Mouse (Mus musculus) forebrain, embryonic 10.5 days (tissue): ENCODE measurements around the gene Sbf2. TPM values are rescaled to one million over a fixed set of nuclear protein-coding genes. Genes with fewer than 3 reads are reported as not detected.

ENCODE experiments used
- DNase-seq: peaks from one replicate; pipeline ENCODE4 v3.0.0-alpha.2; 2017; ENCODE audit warnings: low spot score; ENCODE audit errors: extremely low spot score
- H3K27ac ChIP-seq: fragments of 300-500 bp; sonication (generic); 2 replicates; pipeline ENCODE4 v1.5.1; 2016; ENCODE audit warnings: mild to moderate bottlenecking
- H3K27me3 ChIP-seq: fragments of 300-500 bp; sonication (generic); 2 replicates; pipeline ENCODE4 v1.6.1; 2016; ENCODE audit warnings: mild to moderate bottlenecking; ENCODE audit not compliant: poor library complexity, severe bottlenecking
- H3K36me3 ChIP-seq: fragments of 300-500 bp; sonication (generic); replicated peaks from 2 replicates; pipeline ENCODE4 v1.6.1; 2016; ENCODE audit warnings: mild to moderate bottlenecking, moderate library complexity
- H3K4me1 ChIP-seq: fragments of 300-500 bp; sonication (generic); 2 replicates; pipeline ENCODE4 v1.6.1; 2016
- H3K4me3 ChIP-seq: fragments of 300-500 bp; sonication (generic); 2 replicates; pipeline ENCODE4 v1.5.1; 2016; ENCODE audit warnings: mild to moderate bottlenecking, moderate library complexity
- H3K9me3 ChIP-seq: fragments of 300-500 bp; sonication (generic); 2 replicates; pipeline ENCODE4 v1.6.1; 2016; ENCODE audit warnings: mild to moderate bottlenecking, moderate library complexity
- WGBS: fragments of 180-500 bp; shearing (Covaris S2); methylation state at CpG from one replicate; pipeline ENCODE4 v1.1.7; 2016; 5-methylcytosine and 5-hydroxymethylcytosine counted together
- polyA plus RNA-seq: library from polyadenylated mRNA; unstranded; fragments of >200 nt; fragmentation: Nextera tagmentation; extraction: Ambion mirVana; gene quantifications from 2 replicates; pipeline ENCODE4 v1.2.1, GENCODE M21; 2016

Sbf2 gene
- polyA plus RNA-seq, 1 experiment from 2014 or later: 32.3 TPM

DNA sequence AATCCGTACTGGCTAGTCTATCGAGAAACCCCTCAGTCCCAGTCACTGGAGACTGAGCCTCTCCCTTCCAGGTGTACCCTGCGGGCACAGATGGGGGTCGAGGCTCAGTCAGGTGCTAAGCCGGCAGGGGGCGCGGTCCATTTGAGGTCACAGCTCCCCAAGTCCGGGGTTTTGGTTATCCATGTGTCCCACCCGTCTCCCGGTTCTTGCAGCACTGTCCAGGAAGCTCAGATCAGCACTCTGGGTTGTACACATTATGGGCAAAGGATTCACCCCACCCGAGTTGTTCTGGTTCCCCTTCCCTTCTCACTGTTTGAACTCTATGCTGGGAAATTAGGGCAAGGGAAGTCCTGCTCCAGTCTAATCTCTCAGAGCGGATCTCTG lies 12.4 kb upstream of the Sbf2 start:
- Histone ChIP-seq H3K27ac (no peak overlapping the region), H3K4me1 (peaks cover 53% of the 10 kb centered on the region), H3K9me3 (no peaks in the 10 kb centered on the region), H3K36me3 (no peaks in the 10 kb centered on the region), H3K27me3 (peaks cover 96% of the 10 kb centered on the region), H3K4me3 (peak overlapping the region; percentile 57)
- WGBS: 1% methylated on average over 12 of the region's 12 CpGs
- no peak for DNase-seq

DNA sequence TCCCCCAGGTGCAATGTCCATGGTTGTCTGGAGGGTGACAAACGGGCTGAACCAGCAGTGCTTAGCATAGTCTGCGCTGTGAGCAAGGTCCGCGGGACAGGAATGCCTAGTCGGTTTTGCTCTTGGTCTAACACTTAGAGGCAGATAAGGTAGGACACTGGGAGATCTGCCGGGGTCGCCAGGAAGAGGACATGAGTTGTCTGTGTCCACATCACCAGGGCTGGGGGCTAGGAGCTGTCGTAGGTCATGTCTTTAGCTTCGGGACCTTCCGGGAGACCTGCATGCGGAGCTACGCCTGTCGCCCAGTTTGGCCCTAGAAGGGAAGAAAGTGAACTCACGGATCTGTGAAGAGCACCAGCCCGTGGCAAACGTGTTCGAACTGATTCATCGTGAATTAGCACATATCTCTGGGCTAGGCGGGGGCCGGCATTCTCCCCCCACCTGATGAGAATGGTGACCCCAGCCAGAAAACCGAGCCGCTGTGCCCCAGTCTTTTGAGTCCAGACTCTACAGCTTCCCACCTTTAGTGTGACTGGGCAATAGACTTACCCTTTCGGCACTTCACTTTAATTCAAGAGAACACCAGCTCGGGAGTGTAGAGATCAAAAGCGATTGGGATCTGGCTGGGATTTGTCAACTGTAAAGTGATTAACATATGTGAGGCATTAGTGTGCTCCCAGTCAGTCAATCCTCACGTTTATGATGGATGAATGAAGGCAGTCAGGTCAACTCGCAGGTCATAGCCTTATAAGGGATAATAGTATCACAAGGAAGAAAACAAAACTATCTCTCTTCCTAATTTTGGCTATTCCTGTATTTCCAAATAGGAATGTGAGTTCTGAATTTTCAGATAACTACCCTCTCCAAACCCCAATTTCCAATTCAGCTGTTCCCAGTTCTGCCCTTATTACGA lies 11.7 kb upstream of the Sbf2 start:
- Histone ChIP-seq H3K4me1 (peaks cover 53% of the 10 kb centered on the region), H3K4me3 (peak overlapping the region; percentile 29), H3K27me3 (peaks cover 93% of the 10 kb centered on the region), H3K36me3 (no peaks in the 10 kb centered on the region), H3K27ac (no peak overlapping the region), H3K9me3 (no peaks in the 10 kb centered on the region)
- WGBS: 3% methylated on average over 28 of the region's 28 CpGs
- DNase-seq: peak; percentile 37

DNA sequence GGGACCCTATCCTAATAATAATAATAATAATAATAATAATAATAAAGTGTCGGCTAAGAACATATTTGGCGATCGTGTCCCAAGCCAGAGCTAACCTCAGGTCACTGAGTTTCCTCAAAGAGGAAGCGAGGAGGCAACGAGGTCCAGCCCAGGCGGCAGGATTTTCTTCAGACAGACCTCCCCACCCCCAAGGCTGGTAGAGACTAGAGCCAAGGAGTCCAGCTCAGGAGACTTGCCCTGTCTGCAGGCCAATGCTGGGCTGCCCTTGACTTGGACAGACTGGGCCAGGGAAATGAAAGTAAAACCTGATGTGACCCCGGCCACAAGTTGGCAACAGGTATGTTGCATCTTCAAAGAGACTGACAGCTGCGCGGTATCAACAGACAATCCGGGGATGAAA lies 10.8 kb upstream of the Sbf2 start:
- no peak overlapping the region for H3K27ac ChIP-seq
- WGBS: 64% methylated on average over 10 of the region's 10 CpGs
- H3K4me3 ChIP-seq: peak overlapping the region; percentile 29; the same call in 1 of the 2 replicates
- no peak for DNase-seq
- H3K27me3 ChIP-seq: peaks cover 90% of the 10 kb centered on the region
- no peaks in the 10 kb centered on the region for H3K9me3 ChIP-seq
- no peaks in the 10 kb centered on the region for H3K36me3 ChIP-seq
- peaks cover 48% of the 10 kb centered on the region for H3K4me1 ChIP-seq

DNA sequence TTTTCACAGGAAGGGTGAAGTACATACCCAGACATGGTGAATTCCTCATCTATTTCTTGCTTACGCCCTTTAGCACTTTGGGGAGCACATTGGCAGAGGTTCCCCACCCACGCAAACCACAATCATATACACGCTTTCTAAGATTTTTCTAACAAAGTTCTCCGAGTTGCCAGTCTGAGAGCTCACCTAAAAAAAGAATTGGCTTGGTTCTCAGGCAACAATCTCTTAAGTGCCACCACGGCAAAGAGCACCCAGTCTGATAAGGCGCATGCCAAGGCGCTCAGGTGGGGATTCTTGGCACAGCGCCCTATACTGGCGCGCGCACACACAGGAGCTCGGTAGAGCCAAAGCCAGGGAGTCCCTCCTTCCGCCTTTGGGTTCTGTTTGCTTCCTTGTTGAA lies 10.2 kb upstream of the Sbf2 start:
- Histone ChIP-seq H3K9me3 (no peaks in the 10 kb centered on the region), H3K27ac (no peak overlapping the region), H3K4me3 (no peak overlapping the region), H3K36me3 (no peaks in the 10 kb centered on the region), H3K4me1 (peaks cover 44% of the 10 kb centered on the region), H3K27me3 (peaks cover 91% of the 10 kb centered on the region)
- WGBS: 84% methylated on average over 13 of the region's 13 CpGs
- no peak for DNase-seq

DNA sequence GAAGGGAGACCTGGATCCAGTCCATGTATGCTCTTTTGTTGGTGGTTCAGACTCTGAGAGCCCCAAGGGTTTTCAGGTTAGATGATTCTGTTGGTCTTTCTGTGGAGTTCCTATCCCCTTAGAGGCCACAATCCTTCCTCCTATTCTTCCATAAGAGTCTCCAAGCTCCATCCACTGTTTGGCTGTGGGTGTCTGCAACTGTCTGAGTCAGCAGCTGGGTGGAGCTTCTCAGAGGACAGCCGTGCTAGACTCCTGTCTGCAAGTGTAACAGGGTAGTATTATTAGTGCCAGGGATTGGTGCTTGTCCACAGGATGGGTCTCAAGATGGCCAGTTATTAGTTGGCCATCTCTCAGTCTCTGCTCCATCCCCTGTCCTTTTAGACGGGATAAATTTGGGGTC lies 9.3 kb upstream of the Sbf2 start:
- Histone ChIP-seq H3K4me1 (peaks cover 36% of the 10 kb centered on the region), H3K27me3 (peaks cover 87% of the 10 kb centered on the region), H3K27ac (no peak overlapping the region), H3K9me3 (no peaks in the 10 kb centered on the region), H3K4me3 (no peak overlapping the region), H3K36me3 (no peaks in the 10 kb centered on the region)
- 61% methylated on average over 2 of the region's 2 CpGs for WGBS
- DNase-seq: no peak

DNA sequence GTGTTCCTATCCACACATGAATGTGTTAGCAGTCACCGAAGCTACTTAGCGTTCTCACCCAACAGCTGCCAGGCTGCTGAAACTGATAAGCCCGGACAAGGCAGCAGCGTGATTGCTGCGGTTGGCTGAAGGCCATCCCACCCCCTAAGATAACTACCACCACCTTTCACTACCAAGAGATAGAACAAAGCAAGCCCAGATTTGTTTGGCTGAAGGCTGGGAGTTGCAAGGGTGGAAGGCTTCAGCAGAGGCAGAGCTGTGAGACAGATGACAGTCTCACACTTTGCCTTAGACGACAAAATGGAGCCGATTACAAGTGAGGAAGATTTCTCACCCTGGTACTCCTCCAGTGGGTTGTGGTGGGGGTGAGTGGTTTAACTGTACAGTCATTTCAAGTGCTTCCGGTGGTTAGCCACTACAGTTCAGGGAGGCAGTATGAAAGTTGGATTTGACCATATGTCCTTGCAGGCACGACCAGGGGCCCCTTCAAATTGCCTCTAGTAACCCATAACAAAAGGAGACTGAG lies 4.4 kb upstream of the Sbf2 start:
- no peak for DNase-seq
- Histone ChIP-seq H3K9me3 (no peaks in the 10 kb centered on the region), H3K36me3 (no peaks in the 10 kb centered on the region), H3K4me1 (peaks cover 14% of the 10 kb centered on the region), H3K27ac (no peak overlapping the region), H3K27me3 (peaks cover 55% of the 10 kb centered on the region), H3K4me3 (no peak overlapping the region)
- WGBS: 63% methylated on average over 9 of the region's 9 CpGs

DNA sequence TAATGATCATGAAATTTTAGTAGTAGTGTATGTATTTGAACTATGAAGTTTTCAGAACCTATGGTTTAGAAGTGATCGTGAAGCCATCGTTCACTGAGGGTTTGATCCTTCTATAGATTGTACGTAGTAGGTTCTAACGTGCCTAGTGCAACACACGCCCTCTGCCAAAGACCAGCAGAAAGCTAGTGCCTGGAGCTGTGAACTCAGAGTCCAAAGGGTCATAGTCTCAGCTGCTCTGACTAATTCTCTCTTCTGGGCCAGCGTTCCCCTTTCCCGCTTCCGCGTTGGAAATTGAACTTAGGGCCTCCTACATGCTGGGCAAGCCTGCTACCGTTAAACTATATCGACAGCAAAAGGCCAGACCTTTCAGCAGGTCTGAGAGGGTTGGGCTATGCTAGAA lies 1.1 kb upstream of the Sbf2 start:
- no peak for DNase-seq
- 4% methylated on average over 11 of the region's 11 CpGs for WGBS
- H3K4me3 ChIP-seq: peak overlapping the region; percentile 93

DNA sequence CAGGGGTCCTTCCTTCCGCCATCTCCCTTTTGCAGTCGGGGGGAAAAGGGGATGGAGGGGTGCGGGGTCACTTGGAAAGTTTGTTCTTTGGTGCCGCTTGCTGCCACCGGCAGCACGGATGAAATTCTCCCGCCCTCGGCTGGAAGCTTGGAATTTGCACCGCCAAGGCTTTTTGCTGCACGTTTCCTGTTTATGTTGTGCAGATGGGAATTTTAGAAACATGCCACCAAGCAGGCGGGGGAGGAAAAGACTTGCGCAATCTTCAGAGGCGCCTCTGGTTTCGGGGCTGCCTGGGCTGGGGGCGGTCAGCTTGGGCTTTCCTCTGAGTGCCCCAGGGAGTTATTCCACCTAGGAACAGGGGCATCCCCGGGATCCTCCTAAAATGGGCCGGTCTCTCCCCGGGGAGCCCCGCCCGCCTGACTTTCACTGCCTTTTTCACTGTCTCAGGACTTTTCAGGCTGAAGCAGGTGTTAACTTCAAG lies 469 bp upstream of the Sbf2 start:
- under 1% methylated on average over 20 of the region's 20 CpGs for WGBS
- peak overlapping the region; percentile 98 for H3K27ac ChIP-seq
- H3K4me3 ChIP-seq: peak overlapping the region; percentile 93
- peaks cover 26% of the 10 kb centered on the region for H3K4me1 ChIP-seq
- peaks cover 24% of the 10 kb centered on the region for H3K27me3 ChIP-seq
- H3K9me3 ChIP-seq: no peaks in the 10 kb centered on the region
- peak; percentile 70 for DNase-seq
- H3K36me3 ChIP-seq: no peaks in the 10 kb centered on the region

More for the DNA sequence above, 1.1 kb upstream of the Sbf2 start:
- H3K36me3 ChIP-seq: no peaks in the 10 kb centered on the region
- no peak overlapping the region for H3K27ac ChIP-seq
- no peaks in the 10 kb centered on the region for H3K9me3 ChIP-seq
- H3K27me3 ChIP-seq: peaks cover 29% of the 10 kb centered on the region
- H3K4me1 ChIP-seq: peaks cover 26% of the 10 kb centered on the region

DNA sequence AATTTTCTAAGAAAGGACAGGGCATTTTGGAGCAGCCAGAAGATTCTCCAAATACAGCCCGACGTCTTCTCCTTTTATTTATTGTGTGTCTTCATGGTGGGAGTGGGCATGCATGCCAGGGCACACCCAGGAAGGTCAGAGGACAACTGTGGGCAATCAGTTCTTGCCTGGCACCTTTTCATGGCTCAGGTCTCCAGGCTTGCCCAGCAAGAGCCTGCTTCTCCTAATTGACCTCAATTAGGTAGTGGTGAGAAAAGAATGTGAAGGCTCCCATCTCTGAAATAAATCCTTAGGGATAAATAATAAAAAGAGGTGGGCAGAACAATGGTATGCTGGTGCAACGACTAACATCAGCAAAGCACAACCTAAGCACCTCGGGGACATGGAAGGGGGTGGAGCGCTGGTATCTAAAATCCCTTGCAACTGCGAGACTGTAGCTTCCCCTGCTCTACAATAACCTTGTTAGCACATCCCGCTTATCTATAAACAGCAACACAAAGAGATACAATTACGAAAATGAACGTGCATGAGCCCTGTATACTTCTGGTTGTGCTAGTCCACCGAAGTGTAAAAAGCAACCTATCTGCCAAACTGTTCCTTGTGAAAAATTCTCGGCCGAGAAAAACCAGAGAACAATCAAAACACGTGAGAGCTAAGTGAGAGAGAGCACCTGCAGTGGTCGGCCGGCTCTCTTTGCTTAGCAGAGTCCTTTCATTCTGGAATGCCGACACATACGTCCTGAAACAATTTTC lies 1.2 kb downstream of the Sbf2 start:
- Histone ChIP-seq H3K27ac (peak overlapping the region; percentile 98), H3K9me3 (no peaks in the 10 kb centered on the region), H3K4me3 (peak overlapping the region; percentile 93), H3K4me1 (peaks cover 26% of the 10 kb centered on the region), H3K27me3 (peaks cover 17% of the 10 kb centered on the region), H3K36me3 (no peaks in the 10 kb centered on the region)
- 5% methylated on average over 17 of the region's 17 CpGs for WGBS
- no peak for DNase-seq

DNA sequence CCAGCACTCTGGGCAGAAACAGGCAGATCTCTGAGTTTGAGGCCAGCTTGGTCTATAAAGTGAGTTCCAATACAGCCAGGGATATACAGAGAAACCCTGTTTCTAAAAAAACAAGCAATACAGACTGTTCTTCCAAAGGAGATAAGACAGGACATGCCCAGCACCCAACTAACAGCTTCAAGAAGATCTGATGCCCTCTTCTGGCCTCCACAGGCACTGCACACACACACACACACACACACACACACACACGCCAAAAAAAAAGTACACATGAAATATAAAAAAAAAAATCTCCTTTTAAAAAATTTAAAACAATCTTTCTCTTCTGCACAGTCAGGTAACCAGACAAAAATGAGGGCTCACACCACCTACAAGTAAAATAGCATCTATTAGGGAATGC lies 7.8 kb downstream of the Sbf2 start:
- Histone ChIP-seq H3K36me3 (0 out of 2 replicates have a peak, but pooled peaks cover 3% of the 10 kb centered on the region), H3K27me3 (no peaks in the 10 kb centered on the region), H3K9me3 (no peaks in the 10 kb centered on the region; the same call in 1 of the 2 replicates), H3K4me3 (no peak overlapping the region), H3K27ac (no peak overlapping the region), H3K4me1 (0 out of 2 replicates have a peak, but pooled peaks cover 3% of the 10 kb centered on the region)
- no peak for DNase-seq
- WGBS: 94% methylated on average over 1 of the region's 1 CpGs

DNA sequence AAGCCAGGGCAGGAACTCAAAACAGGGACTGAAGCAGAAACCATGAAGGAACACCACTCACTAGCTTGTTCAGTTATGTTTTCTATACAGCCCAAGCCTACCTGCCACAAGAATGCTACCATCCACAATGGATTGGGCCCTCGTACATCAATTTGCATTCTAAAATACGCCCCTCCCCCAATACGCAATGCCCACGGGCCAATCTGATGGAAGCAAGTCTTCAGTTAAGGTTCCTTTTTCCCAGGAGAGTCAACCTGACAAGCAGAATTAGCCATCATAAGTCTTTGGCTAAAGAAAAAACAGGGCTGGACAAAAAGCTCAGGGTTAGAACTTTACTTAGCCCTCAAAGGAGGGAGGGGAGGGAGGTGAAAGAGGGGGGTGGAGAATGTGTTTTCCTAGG lies 9.2 kb downstream of the Sbf2 start:
- Histone ChIP-seq H3K9me3 (no peaks in the 10 kb centered on the region; the same call in 1 of the 2 replicates), H3K4me1 (0 out of 2 replicates have a peak, but pooled peaks cover 3% of the 10 kb centered on the region), H3K36me3 (0 out of 2 replicates have a peak, but pooled peaks cover 3% of the 10 kb centered on the region), H3K27me3 (no peaks in the 10 kb centered on the region), H3K4me3 (no peak overlapping the region), H3K27ac (no peak overlapping the region)
- DNase-seq: no peak
- WGBS: 85% methylated on average over 4 of the region's 4 CpGs

DNA sequence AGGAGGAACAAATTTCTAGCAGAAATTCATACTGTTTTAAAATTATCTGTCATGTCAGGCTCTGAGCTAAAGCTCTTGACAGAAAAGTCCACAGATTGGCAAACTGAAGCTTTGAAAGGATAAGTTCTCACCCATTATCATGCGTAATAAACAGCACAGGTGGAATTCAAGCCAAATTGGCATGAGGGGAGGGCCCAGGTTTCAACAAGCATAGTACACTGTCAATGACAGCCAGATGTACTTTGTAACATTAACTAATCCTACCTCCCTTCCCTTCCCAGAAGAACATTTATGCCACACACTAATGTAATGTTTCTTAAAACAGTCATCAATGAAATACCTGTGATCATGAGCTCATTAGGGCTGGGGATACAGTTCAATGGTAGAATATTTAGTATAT lies 17.6 kb downstream of the Sbf2 start:
- Histone ChIP-seq H3K4me1 (no peaks in the 10 kb centered on the region), H3K36me3 (peaks cover 10% of the 10 kb centered on the region), H3K27ac (no peak overlapping the region), H3K27me3 (no peaks in the 10 kb centered on the region), H3K4me3 (no peak overlapping the region), H3K9me3 (no peaks in the 10 kb centered on the region; the same call in 1 of the 2 replicates)
- 95% methylated on average over 1 of the region's 1 CpGs for WGBS
- no peak for DNase-seq
